In the genomic region with DNA sequence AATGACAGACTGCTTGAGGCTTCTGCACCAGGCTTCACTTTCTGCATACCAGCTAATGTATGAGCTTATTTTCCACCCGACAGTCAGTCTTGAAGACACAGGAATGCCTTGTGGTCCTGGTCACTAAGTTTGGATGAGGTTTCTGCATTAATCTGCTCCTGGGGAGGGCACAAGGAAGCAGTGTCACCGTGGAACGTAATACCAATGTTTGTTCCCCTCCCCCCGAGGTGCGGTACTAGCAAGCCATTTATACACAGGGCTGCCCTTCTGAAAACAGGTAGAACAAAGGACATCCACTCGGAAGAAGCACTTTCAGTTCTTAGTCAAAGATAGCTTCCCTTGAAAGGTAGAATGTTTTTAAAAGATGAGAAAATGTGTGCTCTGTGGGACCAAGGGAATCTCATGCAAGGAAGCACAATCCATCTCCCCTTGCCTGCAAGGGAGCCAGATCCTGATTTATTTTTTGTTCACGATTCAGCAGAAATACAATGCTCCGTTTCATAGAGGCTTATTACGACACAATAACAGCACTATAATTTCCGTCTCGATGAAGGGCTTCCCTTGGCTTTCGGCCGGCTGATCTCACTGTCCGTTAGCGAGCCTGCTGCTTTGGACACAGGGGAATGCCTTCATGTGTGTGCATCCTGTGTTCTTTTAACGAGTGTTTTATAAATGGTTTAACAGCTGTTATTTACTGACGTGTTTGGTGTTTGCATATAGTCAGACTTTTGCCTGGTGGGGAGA, we compare ENCODE assay signal across 8 mouse cellular contexts. TPM values are rescaled to one million over a fixed set of nuclear protein-coding genes. Genes with fewer than 3 reads are reported as not detected.
A peak's percentile ranks its signal among the peaks of the same experiment; 100 is the strongest.
DNase-seq lines count a peak whose midpoint lies in the region; ATAC-seq lines count a peak whose summit lies in the region.

No protein-coding gene starts in this region.

- intact Hi-C loops in heart, postnatal 36 days (cut with DNase I), result loop anchor here (2.0 to 10.0 kb wide), 2 partner anchors 103 to 287 kb away; no protein-coding TSS in a partner anchor

- DNase-seq in frontal cortex, postnatal 25 days (ENCODE audit: low spot score in 2 of 2), result no peak
- DNase-seq in embryonic facial prominence, embryonic 14.5 days (ENCODE audit: low spot score), result peak; percentile 82
- DNase-seq in heart, postnatal 36 days, result peak; percentile 54 to 57
- DNase-seq in layer of hippocampus, adult 9-11 months, result peak; percentile 21
- peak; percentile 26 to 44 for DNase-seq in lung, postnatal 4 days
- DNase-seq in spleen, adult 12 weeks (ENCODE audit: low spot score), result no peak
- no peak for DNase-seq in c-Kit-positive CD71-positive TER-119-positive erythroid progenitor cells, embryonic 14.5 days (ENCODE audit: low spot score)

- H3K4me1 ChIP-seq in embryonic facial prominence, embryonic 14.5 days (ENCODE audit: control insufficient read depth, insufficient read depth, low read length), result peaks cover 6% of the 10 kb centered on the region

- peak overlapping the region; percentile 41 for H3K4me2 ChIP-seq in embryonic facial prominence, embryonic 14.5 days (ENCODE audit: low read depth, low read length)

- no peaks in the 10 kb centered on the region for H3K36me3 ChIP-seq in embryonic facial prominence, embryonic 14.5 days (ENCODE audit: control insufficient read depth, insufficient read depth, low read length)

- H3K9ac ChIP-seq in embryonic facial prominence, embryonic 14.5 days (ENCODE audit: low read depth, low read length), result peak overlapping the region; percentile 42; the same call in 1 of the 2 replicates

- peak overlapping the region; percentile 70; the same call in 1 of the 2 replicates for H3K27ac ChIP-seq in embryonic facial prominence, embryonic 14.5 days (replicated peaks; ENCODE audit: low read depth, low read length)

- no peaks in the 10 kb centered on the region for H3K9me3 ChIP-seq in embryonic facial prominence, embryonic 14.5 days (ENCODE audit: control insufficient read depth, low read length)

- peak; percentile 87 for ATAC-seq in frontal cortex, adult (ENCODE audit: low TSS enrichment)
- peak; percentile 71; the same call in 1 of the 2 replicates for ATAC-seq in embryonic facial prominence, embryonic 14.5 days (ENCODE audit: low read depth)

- WGBS in embryonic facial prominence, embryonic 14.5 days, result 47% methylated on average over 17 of the region's 17 CpGs

- no peaks in the 10 kb centered on the region for H3K27me3 ChIP-seq in embryonic facial prominence, embryonic 14.5 days (replicated peaks; ENCODE audit: control insufficient read depth, insufficient read depth, low read length)

- peak overlapping the region; percentile 12; the same call in 1 of the 2 replicates for H3K4me3 ChIP-seq in embryonic facial prominence, embryonic 14.5 days (ENCODE audit: low read depth, low read length)

RNA-seq across cellular contexts. Expression of a gene that starts 48.6 kb away (rescaled TPM):
- polyA plus RNA-seq in embryonic facial prominence, embryonic 14.5 days (2014; fragmentation: Nextera tagmentation; extraction: Ambion mirVana), result 0.28 and 0.35 TPM in 2 replicates
- total RNA-seq in heart, postnatal 36 days (2021), result 10 to 100 TPM in 1 of 2 experiments, 1 to 10 TPM in 1; 9.5 to 13.2 TPM

Comparison
In these comparisons a context has a peak if more than half of its experiments do, and no peak if none do; other contexts are left out.
1. DNase-seq: peak in embryonic facial prominence, embryonic 14.5 days (single experiment), heart, postnatal 36 days (2 of 2), layer of hippocampus, adult 9-11 months (single experiment) and lung, postnatal 4 days (2 of 2); none in frontal cortex, postnatal 25 days (0 of 2), spleen, adult 12 weeks (single experiment) and c-Kit-positive CD71-positive TER-119-positive erythroid progenitor cells, embryonic 14.5 days (single experiment).